Mouse (Mus musculus): ENCODE measurements at regions not wholly inside any gene's neighbourhood (a gene's known extent, or its start where the extent isn't known, plus 50 kb on each side); places are given as distances from the start of the nearest gene placed in this dataset.
"Not testable (repeated sequence)": the region's sequence is repeated elsewhere in the genome, so short reads cannot be mapped to it uniquely, and the experiment has no call there.

GRCm38 (mm10) chr1:13042326-13042725 is 1628.4 kb downstream of the A830018L16Rik start:
- ATAC-seq (ENCODE audit: extremely low read depth, insufficient number of reproducible peaks, low FRiP score, poor library complexity, severe bottlenecking) (no peak), DNase-seq (ENCODE audit: low spot score) (no peak)
- H3K27me3 ChIP-seq (ENCODE audit: insufficient read depth, low read length), result no peaks in the 10 kb centered on the region
- H3K4me1 ChIP-seq (ENCODE audit: insufficient read depth, low read depth, low read length), result no peaks in the 10 kb centered on the region
- no peaks in the 10 kb centered on the region for H3K36me3 ChIP-seq (replicated peaks)
- no peak for TF ChIP-seq TAL1 (conservative IDR thresholded peaks at IDR 0.05; ENCODE audit: low read depth, low read length)
- no peak for TF ChIP-seq POLR2AphosphoS5 (IDR thresholded peaks at IDR 0.05; ENCODE audit: insufficient replicate concordance, low read depth, low read length)
- no peak for TF ChIP-seq GATA1 (IDR thresholded peaks at IDR 0.05; ENCODE audit: borderline replicate concordance, low read length)
- no peak for TF ChIP-seq GATA2 (IDR thresholded peaks at IDR 0.05; ENCODE audit: borderline replicate concordance, low read depth, low read length)
- no peak for TF ChIP-seq CTCF (IDR thresholded peaks at IDR 0.05; ENCODE audit: low read depth, low read length)
- H3K9me3 ChIP-seq (replicated peaks), result no peaks in the 10 kb centered on the region
- H3K4me3 ChIP-seq (ENCODE audit: low read depth, low read length), result no peak overlapping the region

- Histone ChIP-seq H3K27me3 (ENCODE audit: insufficient read depth, low read length) (peaks cover 3% of the 10 kb centered on the region; the same call in 1 of the 2 replicates), H3K4me3 (ENCODE audit: low read depth, low read length) (no peak overlapping the region), H3K36me3 (replicated peaks) (no peaks in the 10 kb centered on the region), H3K4me1 (ENCODE audit: insufficient read depth, low read depth, low read length) (peaks cover 5% of the 10 kb centered on the region), H3K9me3 (replicated peaks) (no peaks in the 10 kb centered on the region)
- TF ChIP-seq GATA1 (IDR thresholded peaks at IDR 0.05; ENCODE audit: borderline replicate concordance, low read length), result no peak
- ATAC-seq (ENCODE audit: extremely low read depth, insufficient number of reproducible peaks, low FRiP score, poor library complexity, severe bottlenecking), result no peak
- no peak for DNase-seq (ENCODE audit: low spot score)
Measured at GRCm38 (mm10) chr1:13050140-13050775, 1636.4 kb downstream of the A830018L16Rik start.

GRCm38 (mm10) chr1:13051433-13052066 is 1637.6 kb downstream of the A830018L16Rik start:
- not testable (repeated sequence) for H3K4me1 ChIP-seq (ENCODE audit: insufficient read depth, low read depth, low read length); ATAC-seq (ENCODE audit: extremely low read depth, insufficient number of reproducible peaks, low FRiP score, poor library complexity, severe bottlenecking); H3K36me3 ChIP-seq (replicated peaks); H3K27me3 ChIP-seq (ENCODE audit: insufficient read depth, low read length); DNase-seq (ENCODE audit: low spot score); H3K4me3 ChIP-seq (ENCODE audit: low read depth, low read length); H3K9me3 ChIP-seq (replicated peaks)

- H3K4me3 ChIP-seq (ENCODE audit: low read depth, low read length), result no peak overlapping the region; the same call in 1 of the 2 replicates
- TF ChIP-seq POLR2AphosphoS5 (IDR thresholded peaks at IDR 0.05; ENCODE audit: insufficient replicate concordance, low read depth, low read length) (no peak), CTCF (IDR thresholded peaks at IDR 0.05; ENCODE audit: low read depth, low read length) (no peak), TAL1 (conservative IDR thresholded peaks at IDR 0.05; ENCODE audit: low read depth, low read length) (no peak), GATA1 (IDR thresholded peaks at IDR 0.05; ENCODE audit: borderline replicate concordance, low read length) (no peak), GATA2 (IDR thresholded peaks at IDR 0.05; ENCODE audit: borderline replicate concordance, low read depth, low read length) (no peak)
- peaks cover 5% of the 10 kb centered on the region for H3K4me1 ChIP-seq (ENCODE audit: insufficient read depth, low read depth, low read length)
- DNase-seq (ENCODE audit: low spot score) (peak; percentile 7), ATAC-seq (ENCODE audit: extremely low read depth, insufficient number of reproducible peaks, low FRiP score, poor library complexity, severe bottlenecking) (no peak; the same call in 1 of the 2 replicates)
- no peaks in the 10 kb centered on the region for H3K36me3 ChIP-seq (replicated peaks)
- no peaks in the 10 kb centered on the region for H3K9me3 ChIP-seq (replicated peaks)
- peaks cover 6% of the 10 kb centered on the region for H3K27me3 ChIP-seq (ENCODE audit: insufficient read depth, low read length)
Measured at GRCm38 (mm10) chr1:13052067-13052460, 1638.2 kb downstream of the A830018L16Rik start.

- TF ChIP-seq GATA2 (IDR thresholded peaks at IDR 0.05; ENCODE audit: borderline replicate concordance, low read depth, low read length) (no peak), TAL1 (conservative IDR thresholded peaks at IDR 0.05; ENCODE audit: low read depth, low read length) (no peak), GATA1 (IDR thresholded peaks at IDR 0.05; ENCODE audit: borderline replicate concordance, low read length) (no peak), CTCF (IDR thresholded peaks at IDR 0.05; ENCODE audit: low read depth, low read length) (no peak), POLR2AphosphoS5 (IDR thresholded peaks at IDR 0.05; ENCODE audit: insufficient replicate concordance, low read depth, low read length) (no peak)
- Histone ChIP-seq H3K4me1 (ENCODE audit: insufficient read depth, low read depth, low read length) (no peaks in the 10 kb centered on the region), H3K9me3 (replicated peaks) (no peaks in the 10 kb centered on the region), H3K4me3 (ENCODE audit: low read depth, low read length) (no peak overlapping the region), H3K36me3 (replicated peaks) (no peaks in the 10 kb centered on the region), H3K27me3 (ENCODE audit: insufficient read depth, low read length) (peaks cover 8% of the 10 kb centered on the region)
- ATAC-seq (ENCODE audit: extremely low read depth, insufficient number of reproducible peaks, low FRiP score, poor library complexity, severe bottlenecking), result no peak
- no peak for DNase-seq (ENCODE audit: low spot score)
Measured at GRCm38 (mm10) chr1:13057741-13058140, 1643.8 kb downstream of the A830018L16Rik start.

- H3K4me3 ChIP-seq (ENCODE audit: low read depth, low read length), result no peak overlapping the region
- no peaks in the 10 kb centered on the region for H3K36me3 ChIP-seq (replicated peaks)
- ATAC-seq (ENCODE audit: extremely low read depth, insufficient number of reproducible peaks, low FRiP score, poor library complexity, severe bottlenecking) (no peak), DNase-seq (ENCODE audit: low spot score) (no peak)
- H3K4me1 ChIP-seq (ENCODE audit: insufficient read depth, low read depth, low read length), result no peaks in the 10 kb centered on the region
- H3K27me3 ChIP-seq (ENCODE audit: insufficient read depth, low read length), result peaks cover 6% of the 10 kb centered on the region
- H3K9me3 ChIP-seq (replicated peaks), result peaks cover 2% of the 10 kb centered on the region; the same call in 1 of the 2 replicates
- TF ChIP-seq CTCF (IDR thresholded peaks at IDR 0.05; ENCODE audit: low read depth, low read length) (no peak), GATA1 (IDR thresholded peaks at IDR 0.05; ENCODE audit: borderline replicate concordance, low read length) (no peak), POLR2AphosphoS5 (IDR thresholded peaks at IDR 0.05; ENCODE audit: insufficient replicate concordance, low read depth, low read length) (no peak), TAL1 (conservative IDR thresholded peaks at IDR 0.05; ENCODE audit: low read depth, low read length) (no peak), GATA2 (IDR thresholded peaks at IDR 0.05; ENCODE audit: borderline replicate concordance, low read depth, low read length) (no peak)
Measured at GRCm38 (mm10) chr1:13059616-13060320, 1645.9 kb downstream of the A830018L16Rik start.
